12 mouse cellular contexts compared by ENCODE assay signal in genomic region chr6:19264075-19264819, GRCm38 (mm10).
"Had no signal": no experiment of that assay in that cellular context is flagged by ENCODE, and none has a peak within 500 bp of the region (broad histone marks: within the 10 kb centered on the region; RNA-seq: fewer than 3 reads in every experiment).

No protein-coding gene starts in this region.

- H3K36me3 ChIP-seq: intestine, embryonic 15.5 days; liver, embryonic 15.5 days; midbrain, embryonic 15.5 days had no signal

- ATAC-seq: intestine, embryonic 15.5 days; lung, postnatal 0 days; midbrain, embryonic 15.5 days had no signal

- H3K9ac ChIP-seq: intestine, embryonic 15.5 days; liver, embryonic 15.5 days; midbrain, embryonic 15.5 days had no signal

- H3K9me3 ChIP-seq: intestine, embryonic 15.5 days; liver, embryonic 15.5 days; midbrain, embryonic 15.5 days had no signal

- H3K4me1 ChIP-seq: intestine, embryonic 15.5 days; liver, embryonic 15.5 days; midbrain, embryonic 15.5 days had no signal

- DNase-seq: kidney, adult 18-20 months; kidney, postnatal 10 days; lung, adult 2 months; lung, postnatal 36 days; thymus, postnatal 14 days had no signal

- H3K27me3 ChIP-seq: intestine, embryonic 15.5 days; liver, embryonic 15.5 days; midbrain, embryonic 15.5 days had no signal

- H3K4me2 ChIP-seq: intestine, embryonic 15.5 days; liver, embryonic 11.5 days; liver, embryonic 15.5 days; midbrain, embryonic 15.5 days had no signal

- H3K4me3 ChIP-seq: intestine, embryonic 15.5 days; left cerebral cortex, adult 2 months; liver, embryonic 15.5 days; midbrain, embryonic 15.5 days had no signal

- H3K27ac ChIP-seq: intestine, embryonic 15.5 days; left cerebral cortex, adult 2 months; liver, embryonic 15.5 days; midbrain, embryonic 15.5 days; stomach, postnatal 0 days had no signal
